Mouse (Mus musculus): ENCODE data around the gene Srprb.
"Not testable (repeated sequence)": the region's sequence is repeated elsewhere in the genome, so short reads cannot be mapped to it uniquely, and the experiment has no call there.

Srprb gene

GRCm38 (mm10) chr9:103212654-103213420, 10.9 kb upstream of the Srprb start:
- no peak for DNase-seq (ENCODE audit: extremely low spot score, low read depth, low spot score)

- no peak for DNase-seq (ENCODE audit: extremely low spot score, low read depth, low spot score)
Measured at GRCm38 (mm10) chr9:103208802-103209423, 7.0 kb upstream of the Srprb start.

- peak; percentile 46 for DNase-seq (ENCODE audit: extremely low spot score, low read depth, low spot score)
Measured at GRCm38 (mm10) chr9:103207846-103208245, 5.9 kb upstream of the Srprb start.

- no peak for DNase-seq (ENCODE audit: extremely low spot score, low read depth, low spot score)
Measured at GRCm38 (mm10) chr9:103205786-103206185, 3.8 kb upstream of the Srprb start.

GRCm38 (mm10) chr9:103188416-103188815, 13.5 kb downstream of the Srprb start:
- no peak for DNase-seq (ENCODE audit: extremely low spot score, low read depth, low spot score)

GRCm38 (mm10) chr9:103186747-103187146, 15.2 kb downstream of the Srprb start:
- no peak for DNase-seq (ENCODE audit: extremely low spot score, low read depth, low spot score)

- no peak for DNase-seq (ENCODE audit: extremely low spot score, low read depth, low spot score)
Measured at GRCm38 (mm10) chr9:103185946-103186345, 16.0 kb downstream of the Srprb start.

- DNase-seq (ENCODE audit: extremely low spot score, low read depth, low spot score): no peak
Measured at GRCm38 (mm10) chr9:103184855-103185254, 17.1 kb downstream of the Srprb start.

GRCm38 (mm10) chr9:103181886-103182285, 20.1 kb downstream of the Srprb start:
- DNase-seq (ENCODE audit: extremely low spot score, low read depth, low spot score): no peak

GRCm38 (mm10) chr9:103180807-103181565, 21.0 kb downstream of the Srprb start:
- peak; percentile 30 for DNase-seq (ENCODE audit: extremely low spot score, low read depth, low spot score)

- no peak for DNase-seq (ENCODE audit: extremely low spot score, low read depth, low spot score)
Measured at GRCm38 (mm10) chr9:103180303-103180702, 21.6 kb downstream of the Srprb start.

GRCm38 (mm10) chr9:103175692-103176091, 26.2 kb downstream of the Srprb start:
- DNase-seq (ENCODE audit: extremely low spot score, low read depth, low spot score): no peak

- DNase-seq (ENCODE audit: extremely low spot score, low read depth, low spot score): no peak
Measured at GRCm38 (mm10) chr9:103174771-103175519, 27.0 kb downstream of the Srprb start.

- DNase-seq (ENCODE audit: extremely low spot score, low read depth, low spot score): no peak
Measured at GRCm38 (mm10) chr9:103168771-103169170, 33.2 kb downstream of the Srprb start.

- DNase-seq (ENCODE audit: extremely low spot score, low read depth, low spot score): no peak
Measured at GRCm38 (mm10) chr9:103168046-103168445, 33.9 kb downstream of the Srprb start.

GRCm38 (mm10) chr9:103163806-103164205, 38.1 kb downstream of the Srprb start:
- no peak for DNase-seq (ENCODE audit: extremely low spot score, low read depth, low spot score)

- not testable (repeated sequence) for DNase-seq (ENCODE audit: extremely low spot score, low read depth, low spot score)
Measured at GRCm38 (mm10) chr9:103155158-103155557, 46.8 kb downstream of the Srprb start.

GRCm38 (mm10) chr9:103154568-103154967, 47.4 kb downstream of the Srprb start:
- DNase-seq (ENCODE audit: extremely low spot score, low read depth, low spot score): no peak

GRCm38 (mm10) chr9:103153286-103153685, 48.7 kb downstream of the Srprb start:
- no peak for DNase-seq (ENCODE audit: extremely low spot score, low read depth, low spot score)

- no peak for DNase-seq (ENCODE audit: extremely low spot score, low read depth, low spot score)
Measured at GRCm38 (mm10) chr9:103149074-103149799, 52.7 kb downstream of the Srprb start.

Data from hindlimb bud, embryonic 11.5 days (tissue).